Mouse (Mus musculus) spleen, postnatal 14 days (tissue): Measurements from ENCODE around the gene Luzp4.
"Not testable (repeated sequence)": the region's sequence is repeated elsewhere in the genome, so short reads cannot be mapped to it uniquely, and the experiment has no call there.

Source experiments
- DNase-seq, 2 experiments: peaks; one replicate each; pipeline ENCODE4 v3.0.0; 2021 to 2022; ENCODE audit warnings: low spot score in 2 of 2

The Luzp4 gene

DNA sequence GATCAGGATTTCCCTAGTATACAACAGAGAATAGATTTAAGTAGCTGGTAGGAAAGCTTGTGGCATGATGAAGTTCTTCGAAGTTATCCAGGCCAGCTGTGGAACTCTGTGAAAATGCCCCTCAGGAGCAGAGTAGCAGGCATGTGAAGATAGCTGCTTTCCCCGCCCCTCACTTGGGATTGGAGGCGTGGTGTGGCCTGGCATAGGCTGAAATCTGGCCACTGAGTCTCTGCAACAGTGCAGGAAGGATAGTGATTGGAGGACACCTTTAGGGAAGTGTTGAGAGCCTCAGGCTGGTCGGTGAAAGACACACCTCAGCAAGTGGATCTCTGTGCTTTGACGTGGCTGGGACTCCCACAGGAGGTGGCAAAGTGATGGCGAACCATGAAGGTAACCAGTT is at the start of gene Luzp4:
Luzp4 (plus strand) TSS at position 301 of the 400 bp plus-strand sequence.
- not testable (repeated sequence) for DNase-seq

- not testable (repeated sequence) for DNase-seq
Measured at GRCm38 (mm10) chrX:148841801-148842200, 15.6 kb upstream of the Luzp4 start.
